Mouse (Mus musculus) neural tube, embryonic 12.5 days (tissue): ENCODE measurements around the gene Myo1h. TPM values are rescaled to one million over a fixed set of nuclear protein-coding genes. Genes with fewer than 3 reads are reported as not detected.

Experiments
- ATAC-seq: fragments of 200-750 bp; cut with Nextera tagmentation; 2 replicates; pipeline ENCODE4 v1.8.0; 2017; ENCODE audit warnings: low read depth, mild to moderate bottlenecking, moderate TSS enrichment, moderate library complexity; ENCODE audit not compliant: low FRiP score
- H3K27ac ChIP-seq: fragments of 300-500 bp; sonication (generic); 2 replicates; pipeline ENCODE4 v1.5.1; 2016
- H3K27me3 ChIP-seq: fragments of 300-500 bp; sonication (generic); replicated peaks from 2 replicates; pipeline ENCODE4 v1.6.1; 2016; ENCODE audit warnings: mild to moderate bottlenecking
- H3K36me3 ChIP-seq: fragments of 300-500 bp; sonication (generic); 2 replicates; pipeline ENCODE4 v1.6.1; 2016; ENCODE audit warnings: mild to moderate bottlenecking
- H3K4me1 ChIP-seq: fragments of 300-500 bp; sonication (generic); 2 replicates; pipeline ENCODE4 v1.6.1; 2016
- H3K4me2 ChIP-seq: fragments of 300-500 bp; sonication (generic); replicated peaks from 2 replicates; pipeline ENCODE4 v1.6.1; 2016; ENCODE audit warnings: mild to moderate bottlenecking
- H3K4me3 ChIP-seq: fragments of 300-500 bp; sonication (generic); 2 replicates; pipeline ENCODE4 v1.5.1; 2016
- H3K9ac ChIP-seq: fragments of 300-500 bp; sonication (generic); 2 replicates; pipeline ENCODE4 v1.6.1; 2016; ENCODE audit warnings: mild to moderate bottlenecking
- H3K9me3 ChIP-seq: fragments of 300-500 bp; sonication (generic); 2 replicates; pipeline ENCODE4 v1.6.1; 2016; ENCODE audit warnings: mild to moderate bottlenecking
- WGBS: fragments of 180-500 bp; shearing (Covaris S2); methylation state at CpG from one replicate; pipeline ENCODE4 v1.1.7; 2016; 5-methylcytosine and 5-hydroxymethylcytosine counted together
- polyA plus RNA-seq: library from polyadenylated mRNA; unstranded; fragments of >200 nt; fragmentation: Nextera tagmentation; extraction: Ambion mirVana; gene quantifications from 2 replicates; pipeline ENCODE4 v1.2.1, GENCODE M21; 2016

The Myo1h gene
- polyA plus RNA-seq, 1 experiment from 2014 or later: 0.75 TPM

GRCm38 (mm10) chr5:114368803-114369496 is 80.0 kb downstream of the Myo1h start:
- peaks cover 99% of the 10 kb centered on the region for H3K36me3 ChIP-seq
- no peaks in the 10 kb centered on the region for H3K27me3 ChIP-seq
- no peak overlapping the region for H3K9ac ChIP-seq
- H3K9me3 ChIP-seq: no peaks in the 10 kb centered on the region
- no peak for ATAC-seq
- H3K4me2 ChIP-seq: no peak overlapping the region
- H3K4me1 ChIP-seq: peaks cover 19% of the 10 kb centered on the region
- no peak overlapping the region for H3K4me3 ChIP-seq
- WGBS: 87% methylated on average over 16 of the region's 16 CpGs
- H3K27ac ChIP-seq: no peak overlapping the region

- Histone ChIP-seq H3K9me3 (no peaks in the 10 kb centered on the region), H3K4me3 (no peak overlapping the region), H3K9ac (no peak overlapping the region), H3K4me2 (no peak overlapping the region), H3K36me3 (peaks cover 99% of the 10 kb centered on the region), H3K27me3 (no peaks in the 10 kb centered on the region), H3K4me1 (peaks cover 23% of the 10 kb centered on the region), H3K27ac (no peak overlapping the region)
- ATAC-seq: no peak
- 94% methylated on average over 9 of the region's 9 CpGs for WGBS
Observed at GRCm38 (mm10) chr5:114369921-114370320, 81.0 kb downstream of the Myo1h start.

- no peak for ATAC-seq
Observed at GRCm38 (mm10) chr5:114370371-114370776, 81.4 kb downstream of the Myo1h start.

GRCm38 (mm10) chr5:114371331-114371730 is 82.4 kb downstream of the Myo1h start:
- Histone ChIP-seq H3K4me1 (peaks cover 23% of the 10 kb centered on the region), H3K36me3 (peaks cover 97% of the 10 kb centered on the region)
- no peak for ATAC-seq

More at GRCm38 (mm10) chr5:114370371-114370776, 81.4 kb downstream of the Myo1h start:
- Histone ChIP-seq H3K36me3 (peaks cover 99% of the 10 kb centered on the region), H3K9me3 (no peaks in the 10 kb centered on the region), H3K27me3 (no peaks in the 10 kb centered on the region), H3K9ac (no peak overlapping the region), H3K27ac (no peak overlapping the region), H3K4me1 (peaks cover 23% of the 10 kb centered on the region), H3K4me3 (no peak overlapping the region), H3K4me2 (0 out of 2 replicates have a peak overlapping the region, but pooled peaks have one; percentile 1)
- WGBS: 76% methylated on average over 9 of the region's 9 CpGs

DNA sequence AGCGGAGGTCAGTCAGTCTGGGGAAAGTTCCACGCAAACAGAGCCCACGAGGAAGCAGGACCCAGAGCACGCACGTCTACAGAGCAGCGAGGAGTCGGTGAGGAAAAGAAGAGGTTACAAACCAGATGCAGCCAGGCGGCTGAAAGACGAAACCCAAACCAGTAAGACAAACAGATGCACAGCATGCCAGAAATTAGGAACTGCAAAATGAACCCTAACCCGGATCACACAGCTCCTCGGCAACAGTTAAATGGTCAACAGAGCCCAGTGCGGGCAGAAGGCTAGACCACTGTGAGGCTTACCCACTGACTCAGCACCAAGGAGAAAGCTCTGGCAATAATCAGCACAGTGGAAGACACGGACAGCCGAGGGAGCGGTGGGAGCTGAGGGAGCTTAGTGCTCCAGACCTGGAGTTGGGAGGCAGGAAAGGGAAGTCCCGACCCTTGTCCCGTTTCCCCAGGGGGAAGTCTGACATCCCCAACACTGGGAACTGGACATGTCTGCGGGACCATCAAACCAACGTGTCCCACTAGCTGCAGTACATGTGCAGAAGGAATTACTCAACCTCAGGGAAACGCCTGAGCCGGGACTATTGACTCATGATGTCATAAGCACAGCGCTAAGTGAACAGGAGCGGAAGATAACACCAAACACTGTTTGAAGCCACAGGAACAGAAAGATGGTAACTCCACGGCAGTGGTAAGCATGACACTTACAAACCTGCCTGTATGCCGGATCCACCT is 82.9 kb downstream of the Myo1h start:
- H3K4me1 ChIP-seq: peaks cover 25% of the 10 kb centered on the region
- H3K36me3 ChIP-seq: peaks cover 91% of the 10 kb centered on the region
- no peaks in the 10 kb centered on the region for H3K9me3 ChIP-seq
- no peak overlapping the region for H3K9ac ChIP-seq
- no peak overlapping the region for H3K4me2 ChIP-seq
- H3K27ac ChIP-seq: no peak overlapping the region
- ATAC-seq: no peak
- no peaks in the 10 kb centered on the region for H3K27me3 ChIP-seq
- 74% methylated on average over 25 of the region's 25 CpGs for WGBS
- no peak overlapping the region for H3K4me3 ChIP-seq

More at GRCm38 (mm10) chr5:114371331-114371730, 82.4 kb downstream of the Myo1h start:
- H3K9me3 ChIP-seq: no peaks in the 10 kb centered on the region
- no peak overlapping the region for H3K9ac ChIP-seq
- H3K4me2 ChIP-seq: no peak overlapping the region
- no peak overlapping the region for H3K27ac ChIP-seq
- H3K27me3 ChIP-seq: no peaks in the 10 kb centered on the region
- H3K4me3 ChIP-seq: no peak overlapping the region
- WGBS: 91% methylated on average over 3 of the region's 3 CpGs

DNA sequence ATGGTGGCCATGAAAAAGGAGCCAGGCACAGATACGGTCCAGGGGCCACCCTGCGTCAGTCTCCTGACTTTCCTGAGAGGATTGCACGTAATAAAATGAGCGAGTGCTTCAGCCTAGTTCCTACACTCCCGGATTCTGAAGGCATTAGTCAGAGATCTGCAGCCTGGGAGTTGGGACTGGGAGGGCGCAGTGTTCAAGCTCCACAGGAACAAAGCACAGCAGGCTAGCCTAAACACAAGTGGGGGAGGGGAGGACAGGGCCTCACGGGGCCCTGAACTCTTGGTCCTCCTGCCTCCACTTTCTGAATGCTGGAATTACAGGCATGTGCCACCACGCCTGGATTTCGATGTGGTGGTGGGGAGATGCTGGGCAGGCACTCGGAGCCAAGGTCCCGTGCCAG is 83.6 kb downstream of the Myo1h start:
- Histone ChIP-seq H3K36me3 (peaks cover 85% of the 10 kb centered on the region), H3K4me1 (peaks cover 31% of the 10 kb centered on the region), H3K4me2 (no peak overlapping the region), H3K9me3 (no peaks in the 10 kb centered on the region), H3K27ac (no peak overlapping the region), H3K9ac (no peak overlapping the region), H3K4me3 (no peak overlapping the region), H3K27me3 (no peaks in the 10 kb centered on the region)
- 24% methylated on average over 11 of the region's 11 CpGs for WGBS
- ATAC-seq: no peak

DNA sequence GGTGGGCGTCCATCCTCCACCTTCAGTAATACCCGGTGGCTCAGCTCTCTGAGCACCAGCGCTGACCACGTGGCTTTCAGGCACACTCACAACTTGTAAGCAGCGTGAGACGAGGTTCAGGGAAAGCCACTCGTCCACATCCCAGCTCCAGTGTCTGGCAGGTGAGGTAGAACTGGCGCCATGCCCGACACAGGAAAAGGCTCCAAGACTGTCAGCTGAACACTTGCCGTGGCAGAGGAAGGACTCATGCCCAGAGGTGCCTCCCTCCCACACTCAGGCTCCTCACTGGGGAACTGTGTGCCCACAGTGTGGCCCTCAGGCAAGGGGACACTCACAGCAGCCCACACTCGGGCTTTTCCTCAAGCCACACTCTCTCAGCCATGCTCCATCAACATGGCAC is 84.2 kb downstream of the Myo1h start:
- 78% methylated on average over 11 of the region's 11 CpGs for WGBS
- no peak overlapping the region for H3K27ac ChIP-seq
- H3K9ac ChIP-seq: no peak overlapping the region
- no peak overlapping the region for H3K4me3 ChIP-seq
- H3K4me2 ChIP-seq: no peak overlapping the region
- H3K9me3 ChIP-seq: no peaks in the 10 kb centered on the region
- peaks cover 38% of the 10 kb centered on the region for H3K4me1 ChIP-seq
- H3K36me3 ChIP-seq: peaks cover 79% of the 10 kb centered on the region
- H3K27me3 ChIP-seq: no peaks in the 10 kb centered on the region
- no peak for ATAC-seq

- Histone ChIP-seq H3K9ac (no peak overlapping the region), H3K4me3 (no peak overlapping the region), H3K27me3 (no peaks in the 10 kb centered on the region), H3K4me2 (no peak overlapping the region), H3K27ac (no peak overlapping the region), H3K36me3 (peaks cover 75% of the 10 kb centered on the region), H3K9me3 (no peaks in the 10 kb centered on the region), H3K4me1 (peaks cover 41% of the 10 kb centered on the region)
- no peak for ATAC-seq
- WGBS: 94% methylated on average over 9 of the region's 9 CpGs
Observed at GRCm38 (mm10) chr5:114373581-114373980, 84.6 kb downstream of the Myo1h start.

DNA sequence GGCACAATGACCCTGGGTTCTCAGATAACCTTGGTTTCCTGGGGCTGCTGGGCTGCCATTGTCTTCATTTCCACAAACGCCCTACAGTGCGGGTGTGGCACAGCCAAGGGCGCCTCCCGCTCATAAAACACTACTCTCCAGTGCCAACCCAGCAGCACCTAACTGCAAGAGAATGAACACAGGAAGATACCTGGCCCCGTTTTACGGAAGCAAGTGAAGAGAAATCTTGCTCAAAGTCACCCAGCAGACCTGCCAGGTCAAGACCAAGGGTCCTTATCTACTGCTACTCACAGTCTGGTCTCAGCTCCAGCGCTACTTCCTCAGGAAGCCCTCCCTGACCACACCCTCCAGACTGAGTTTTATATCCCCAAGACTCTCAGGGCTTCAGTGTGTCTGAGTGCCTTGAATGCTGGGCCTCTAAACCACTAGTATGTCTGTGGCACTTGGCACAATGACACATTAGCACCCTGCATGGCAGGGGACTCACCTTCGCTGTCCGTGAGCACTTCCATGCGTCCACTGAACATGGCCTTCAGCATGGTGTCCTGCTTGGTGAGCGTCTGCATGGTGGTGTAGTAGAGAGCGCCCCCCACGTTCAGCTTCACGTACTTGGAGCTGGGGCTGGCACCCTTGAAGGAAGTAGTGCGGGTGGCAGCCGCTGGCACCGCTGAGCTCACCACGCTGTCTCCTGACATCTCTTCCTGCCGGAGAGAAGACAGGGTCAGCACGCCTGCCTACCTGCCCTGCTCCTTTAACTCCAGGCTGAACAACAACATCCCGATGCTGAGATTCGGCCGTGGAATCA is 85.6 kb downstream of the Myo1h start:
- ATAC-seq: no peak
- Histone ChIP-seq H3K9ac (no peak overlapping the region; the same call in 1 of the 2 replicates), H3K4me3 (no peak overlapping the region), H3K27ac (no peak overlapping the region), H3K4me1 (peaks cover 48% of the 10 kb centered on the region), H3K4me2 (no peak overlapping the region), H3K27me3 (no peaks in the 10 kb centered on the region), H3K9me3 (no peaks in the 10 kb centered on the region), H3K36me3 (peaks cover 64% of the 10 kb centered on the region)
- WGBS: 89% methylated on average over 23 of the region's 23 CpGs

GRCm38 (mm10) chr5:114378177-114378920 is 89.4 kb downstream of the Myo1h start:
- Histone ChIP-seq H3K27ac (no peak overlapping the region), H3K4me2 (peak overlapping the region; percentile 87), H3K4me1 (peaks cover 50% of the 10 kb centered on the region), H3K36me3 (peaks cover 29% of the 10 kb centered on the region), H3K4me3 (peak overlapping the region; percentile 86), H3K9ac (peak overlapping the region; percentile 91), H3K27me3 (no peaks in the 10 kb centered on the region), H3K9me3 (no peaks in the 10 kb centered on the region)
- 82% methylated on average over 10 of the region's 10 CpGs for WGBS
- ATAC-seq: no peak

DNA sequence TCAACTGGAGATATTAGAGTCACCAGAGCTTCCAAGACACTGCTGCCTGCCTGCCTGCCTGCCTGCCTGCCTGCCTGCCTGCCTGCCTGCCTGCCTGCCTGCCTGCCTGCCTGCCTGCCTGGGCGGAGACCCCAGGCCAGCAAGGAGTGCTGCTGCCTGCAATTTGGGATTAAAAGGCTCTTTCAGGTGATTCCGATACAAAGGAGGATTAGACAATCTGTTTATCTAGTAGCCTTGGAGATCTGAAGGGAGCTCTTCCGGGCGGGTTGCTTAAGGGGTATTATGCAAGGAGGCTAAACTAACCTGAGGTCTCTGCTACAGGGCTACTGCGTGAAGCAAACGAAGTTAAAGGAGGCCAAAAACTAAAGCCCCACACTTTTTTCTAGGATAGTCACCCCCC is 90.0 kb downstream of the Myo1h start:
- Histone ChIP-seq H3K27ac (no peak overlapping the region), H3K4me1 (peaks cover 48% of the 10 kb centered on the region), H3K4me2 (peak overlapping the region; percentile 87), H3K4me3 (peak overlapping the region; percentile 86), H3K36me3 (peaks cover 26% of the 10 kb centered on the region), H3K27me3 (no peaks in the 10 kb centered on the region), H3K9me3 (no peaks in the 10 kb centered on the region), H3K9ac (peak overlapping the region; percentile 91)
- WGBS: 64% methylated on average over 6 of the region's 6 CpGs
- ATAC-seq: no peak
